Mouse (Mus musculus) v-Abl transformed pro-B cells (cell line): ENCODE data around the gene Agtpbp1.

Experiments
- in situ Hi-C, 2 experiments: fragments of 400-800 bp; cut with MboI; formaldehyde crosslinking; loops; one replicate each; pipeline ENCODE4 v1.15.1; 2025; ENCODE audit not compliant: unreplicated experiment in 2 of 2

Agtpbp1 gene

GRCm38 (mm10) chr13:59536631-59537030, 48.4 kb downstream of the Agtpbp1 start:
- in situ Hi-C loops = no loop called here

- in situ Hi-C loops = no loop called here
Observed at GRCm38 (mm10) chr13:59535746-59536145, 49.3 kb downstream of the Agtpbp1 start.

GRCm38 (mm10) chr13:59534301-59534700, 50.7 kb downstream of the Agtpbp1 start:
- in situ Hi-C loops = loop anchor here (5.0 kb wide), 1 partner anchor 193 kb away; no protein-coding TSS in a partner anchor

- in situ Hi-C loops = loop anchor here (5.0 kb wide), 1 partner anchor 194 kb away; no protein-coding TSS in a partner anchor
Observed at GRCm38 (mm10) chr13:59533331-59533730, 51.7 kb downstream of the Agtpbp1 start.

GRCm38 (mm10) chr13:59531203-59531602, 53.8 kb downstream of the Agtpbp1 start:
- in situ Hi-C loops = loop anchor here (5.0 kb wide), 1 partner anchor 196 kb away; no protein-coding TSS in a partner anchor

- in situ Hi-C loops = loop anchor here (5.0 kb wide), 1 partner anchor 197 kb away; no protein-coding TSS in a partner anchor
Observed at GRCm38 (mm10) chr13:59530491-59530890, 54.5 kb downstream of the Agtpbp1 start.

- in situ Hi-C loops = no loop called here
Observed at GRCm38 (mm10) chr13:59521271-59522064, 63.6 kb downstream of the Agtpbp1 start.

- in situ Hi-C loops = no loop called here
Observed at GRCm38 (mm10) chr13:59520834-59521233, 64.2 kb downstream of the Agtpbp1 start.

- in situ Hi-C loops = no loop called here
Observed at GRCm38 (mm10) chr13:59519479-59519878, 65.5 kb downstream of the Agtpbp1 start.

GRCm38 (mm10) chr13:59518016-59518415, 67.0 kb downstream of the Agtpbp1 start:
- in situ Hi-C loops = no loop called here

- in situ Hi-C loops = no loop called here
Observed at GRCm38 (mm10) chr13:59515074-59515473, 70.0 kb downstream of the Agtpbp1 start.

- in situ Hi-C loops = no loop called here
Observed at GRCm38 (mm10) chr13:59509644-59510366, 75.2 kb downstream of the Agtpbp1 start.

- in situ Hi-C loops = no loop called here
Observed at GRCm38 (mm10) chr13:59508584-59508983, 76.4 kb downstream of the Agtpbp1 start.

- in situ Hi-C loops = no loop called here
Observed at GRCm38 (mm10) chr13:59506450-59506849, 78.6 kb downstream of the Agtpbp1 start.

- in situ Hi-C loops = no loop called here
Observed at GRCm38 (mm10) chr13:59505867-59506266, 79.2 kb downstream of the Agtpbp1 start.

GRCm38 (mm10) chr13:59503581-59503980, 81.4 kb downstream of the Agtpbp1 start:
- in situ Hi-C loops = no loop called here

GRCm38 (mm10) chr13:59499831-59500230, 85.2 kb downstream of the Agtpbp1 start:
- in situ Hi-C loops = no loop called here

GRCm38 (mm10) chr13:59499374-59499773, 85.7 kb downstream of the Agtpbp1 start:
- in situ Hi-C loops = no loop called here

- in situ Hi-C loops = no loop called here
Observed at GRCm38 (mm10) chr13:59498191-59498590, 86.8 kb downstream of the Agtpbp1 start.

- in situ Hi-C loops = no loop called here
Observed at GRCm38 (mm10) chr13:59495839-59496238, 89.2 kb downstream of the Agtpbp1 start.

- in situ Hi-C loops = no loop called here
Observed at GRCm38 (mm10) chr13:59494619-59495262, 90.3 kb downstream of the Agtpbp1 start.
